Mouse (Mus musculus): ENCODE data around the gene Mical2.

- TF ChIP-seq CTCF (IDR thresholded peaks at IDR 0.05; ENCODE audit: extremely low read depth, insufficient read length, insufficient replicate concordance, low read depth, low read length) (no peak), POLR2A (IDR thresholded peaks at IDR 0.05; ENCODE audit: low read depth, low read length) (no peak)
These were observed 43.2 kb downstream of the Mical2 start for GRCm38 (mm10) chr7:112268761-112269425.
